Mouse (Mus musculus): ENCODE data around the gene Dmrta2. TPM values are rescaled to one million over a fixed set of nuclear protein-coding genes. Genes with fewer than 3 reads are reported as not detected.

Dmrta2 gene
- total and polyA plus RNA-seq, 2 experiments from 2014 or later = 0.06 to 1.2 TPM

GRCm38 (mm10) chr4:109949307-109949706 is 28.5 kb upstream of the Dmrta2 start:
- TF ChIP-seq CTCF (IDR thresholded peaks at IDR 0.05; ENCODE audit: low read depth) = no peak
- no peak overlapping the region for H3K27ac ChIP-seq
- DNase-seq (ENCODE audit: low spot score) = no peak
- no peak overlapping the region for H3K4me3 ChIP-seq (ENCODE audit: low read length)
- H3K4me1 ChIP-seq (ENCODE audit: insufficient read depth, low read length) = no peaks in the 10 kb centered on the region
- H3K9me3 ChIP-seq (ENCODE audit: low read length) = no peaks in the 10 kb centered on the region
- no peaks in the 10 kb centered on the region for H3K27me3 ChIP-seq (ENCODE audit: insufficient read depth, low read length)
- no peaks in the 10 kb centered on the region for H3K36me3 ChIP-seq (ENCODE audit: insufficient read depth, low read length)
- ATAC-seq = no peak
- no peak overlapping the region for H3K4me2 ChIP-seq (ENCODE audit: low read depth, low read length)
- H3K9ac ChIP-seq (replicated peaks; ENCODE audit: low read length) = no peak overlapping the region
- WGBS = 96% methylated on average over 3 of the region's 3 CpGs

- ATAC-seq = no peak
- H3K9me3 ChIP-seq (ENCODE audit: low read length) = no peaks in the 10 kb centered on the region
- WGBS = 84% methylated on average over 1 of the region's 1 CpGs
Measured at GRCm38 (mm10) chr4:109953509-109953908, 24.3 kb upstream of the Dmrta2 start.

GRCm38 (mm10) chr4:109960201-109960935 is 17.5 kb upstream of the Dmrta2 start:
- Histone ChIP-seq H3K4me3 (ENCODE audit: low read length) (no peak overlapping the region), H3K36me3 (ENCODE audit: insufficient read depth, low read length) (no peaks in the 10 kb centered on the region), H3K27me3 (ENCODE audit: insufficient read depth, low read length) (no peaks in the 10 kb centered on the region), H3K9me3 (ENCODE audit: low read length) (no peaks in the 10 kb centered on the region), H3K27ac (no peak overlapping the region), H3K9ac (replicated peaks; ENCODE audit: low read length) (no peak overlapping the region), H3K4me2 (ENCODE audit: low read depth, low read length) (no peak overlapping the region), H3K4me1 (ENCODE audit: insufficient read depth, low read length) (no peaks in the 10 kb centered on the region)
- ATAC-seq (no peak), DNase-seq (ENCODE audit: low spot score) (no peak)
- no peak for TF ChIP-seq CTCF (IDR thresholded peaks at IDR 0.05; ENCODE audit: low read depth)
- 72% methylated on average over 5 of the region's 5 CpGs for WGBS

More at GRCm38 (mm10) chr4:109953509-109953908, 24.3 kb upstream of the Dmrta2 start:
- H3K9ac ChIP-seq (replicated peaks; ENCODE audit: low read length) = no peak overlapping the region
- no peak overlapping the region for H3K27ac ChIP-seq
- H3K4me3 ChIP-seq (ENCODE audit: low read length) = no peak overlapping the region
- no peak for TF ChIP-seq CTCF (IDR thresholded peaks at IDR 0.05; ENCODE audit: low read depth)
- H3K4me2 ChIP-seq (ENCODE audit: low read depth, low read length) = no peak overlapping the region
- no peaks in the 10 kb centered on the region for H3K4me1 ChIP-seq (ENCODE audit: insufficient read depth, low read length)
- no peaks in the 10 kb centered on the region for H3K27me3 ChIP-seq (ENCODE audit: insufficient read depth, low read length)
- no peak for DNase-seq (ENCODE audit: low spot score)
- H3K36me3 ChIP-seq (ENCODE audit: insufficient read depth, low read length) = no peaks in the 10 kb centered on the region

GRCm38 (mm10) chr4:109963570-109964279 is 14.1 kb upstream of the Dmrta2 start:
- 81% methylated on average over 5 of the region's 5 CpGs for WGBS
- Histone ChIP-seq H3K36me3 (ENCODE audit: insufficient read depth, low read length) (no peaks in the 10 kb centered on the region), H3K27me3 (ENCODE audit: insufficient read depth, low read length) (no peaks in the 10 kb centered on the region), H3K9ac (replicated peaks; ENCODE audit: low read length) (no peak overlapping the region), H3K4me2 (ENCODE audit: low read depth, low read length) (no peak overlapping the region), H3K9me3 (ENCODE audit: low read length) (no peaks in the 10 kb centered on the region), H3K27ac (no peak overlapping the region), H3K4me1 (ENCODE audit: insufficient read depth, low read length) (no peaks in the 10 kb centered on the region), H3K4me3 (ENCODE audit: low read length) (no peak overlapping the region)
- DNase-seq (ENCODE audit: low spot score) (no peak), ATAC-seq (no peak)
- TF ChIP-seq CTCF (IDR thresholded peaks at IDR 0.05; ENCODE audit: low read depth) = no peak

GRCm38 (mm10) chr4:109969561-109969960 is 8.3 kb upstream of the Dmrta2 start:
- H3K27ac ChIP-seq = no peak overlapping the region
- DNase-seq (ENCODE audit: low spot score) (no peak), ATAC-seq (no peak)
- no peaks in the 10 kb centered on the region for H3K9me3 ChIP-seq (ENCODE audit: low read length)
- H3K9ac ChIP-seq (replicated peaks; ENCODE audit: low read length) = no peak overlapping the region
- H3K27me3 ChIP-seq (ENCODE audit: insufficient read depth, low read length) = peaks cover 27% of the 10 kb centered on the region
- no peaks in the 10 kb centered on the region for H3K4me1 ChIP-seq (ENCODE audit: insufficient read depth, low read length)
- H3K4me3 ChIP-seq (ENCODE audit: low read length) = no peak overlapping the region
- no peaks in the 10 kb centered on the region for H3K36me3 ChIP-seq (ENCODE audit: insufficient read depth, low read length)
- 87% methylated on average over 5 of the region's 5 CpGs for WGBS
- no peak for TF ChIP-seq CTCF (IDR thresholded peaks at IDR 0.05; ENCODE audit: low read depth)
- H3K4me2 ChIP-seq (ENCODE audit: low read depth, low read length) = no peak overlapping the region

GRCm38 (mm10) chr4:109973991-109974654 is 3.7 kb upstream of the Dmrta2 start:
- Histone ChIP-seq H3K4me1 (ENCODE audit: insufficient read depth, low read length) (0 out of 2 replicates have a peak, but pooled peaks cover 9% of the 10 kb centered on the region), H3K4me2 (ENCODE audit: low read depth, low read length) (no peak overlapping the region), H3K36me3 (ENCODE audit: insufficient read depth, low read length) (no peaks in the 10 kb centered on the region), H3K9ac (replicated peaks; ENCODE audit: low read length) (no peak overlapping the region), H3K9me3 (ENCODE audit: low read length) (0 out of 2 replicates have a peak, but pooled peaks cover 3% of the 10 kb centered on the region), H3K27ac (no peak overlapping the region), H3K4me3 (ENCODE audit: low read length) (0 out of 2 replicates have a peak overlapping the region, but pooled peaks have one; percentile 11), H3K27me3 (ENCODE audit: insufficient read depth, low read length) (peaks cover 70% of the 10 kb centered on the region)
- DNase-seq (ENCODE audit: low spot score) = no peak
- ATAC-seq = no peak
- 2% methylated on average over 20 of the region's 20 CpGs for WGBS
- TF ChIP-seq CTCF (IDR thresholded peaks at IDR 0.05; ENCODE audit: low read depth) = no peak
